Mouse (Mus musculus) midbrain, embryonic 13.5 days (tissue): ENCODE results near the gene Elmo1. TPM values are rescaled to one million over a fixed set of nuclear protein-coding genes. Genes with fewer than 3 reads are reported as not detected.

Source experiments
- ATAC-seq: fragments of 200-750 bp; cut with Nextera tagmentation; 2 replicates; pipeline ENCODE4 v1.8.0; 2017; ENCODE audit warnings: mild to moderate bottlenecking, moderate TSS enrichment, moderate library complexity
- H3K27ac ChIP-seq: fragments of 300-500 bp; sonication (generic); 2 replicates; pipeline ENCODE4 v1.5.1; 2015; ENCODE audit warnings: inconsistent platforms, mild to moderate bottlenecking, moderate library complexity
- H3K27me3 ChIP-seq: fragments of 300-500 bp; sonication (generic); 2 replicates; pipeline ENCODE4 v1.6.1; 2015; ENCODE audit warnings: mild to moderate bottlenecking, inconsistent platforms
- H3K36me3 ChIP-seq: fragments of 300-500 bp; sonication (generic); 2 replicates; pipeline ENCODE4 v1.6.1; 2015; ENCODE audit warnings: mild to moderate bottlenecking, inconsistent platforms
- H3K4me1 ChIP-seq: fragments of 300-500 bp; sonication (generic); replicated peaks from 2 replicates; pipeline ENCODE4 v1.6.1; 2015; ENCODE audit warnings: inconsistent platforms
- H3K4me2 ChIP-seq: fragments of 300-500 bp; sonication (generic); replicated peaks from 2 replicates; pipeline ENCODE4 v1.6.1; 2015; ENCODE audit warnings: moderate library complexity, mild to moderate bottlenecking, inconsistent platforms
- H3K4me3 ChIP-seq: fragments of 300-500 bp; sonication (generic); replicated peaks from 2 replicates; pipeline ENCODE4 v1.5.1; 2015; ENCODE audit warnings: mild to moderate bottlenecking, inconsistent platforms
- H3K9ac ChIP-seq: fragments of 300-500 bp; sonication (generic); replicated peaks from 2 replicates; pipeline ENCODE4 v1.6.1; 2015; ENCODE audit warnings: mild to moderate bottlenecking, inconsistent platforms
- H3K9me3 ChIP-seq: fragments of 300-500 bp; sonication (generic); 2 replicates; pipeline ENCODE4 v1.6.1; 2016; ENCODE audit warnings: mild to moderate bottlenecking, inconsistent platforms
- WGBS: fragments of 180-500 bp; shearing (Covaris S2); methylation state at CpG from one replicate; pipeline ENCODE4 v1.1.7; 2015; 5-methylcytosine and 5-hydroxymethylcytosine counted together
- polyA plus RNA-seq: library from polyadenylated mRNA; unstranded; fragments of >200 nt; fragmentation: Nextera tagmentation; extraction: Ambion mirVana; gene quantifications from 2 replicates; pipeline ENCODE4 v1.2.1, GENCODE M21; 2015

The Elmo1 gene
- polyA plus RNA-seq, 1 experiment from 2014 or later, result 36.5 TPM

GRCm38 (mm10) chr13:20061031-20061430, 29.4 kb upstream of the Elmo1 start:
- Histone ChIP-seq H3K27ac (no peak overlapping the region), H3K4me2 (no peak overlapping the region), H3K36me3 (no peaks in the 10 kb centered on the region), H3K27me3 (no peaks in the 10 kb centered on the region), H3K4me3 (no peak overlapping the region), H3K4me1 (no peaks in the 10 kb centered on the region), H3K9ac (no peak overlapping the region), H3K9me3 (no peaks in the 10 kb centered on the region)
- no peak for ATAC-seq
- 76% methylated on average over 5 of the region's 5 CpGs for WGBS

- ATAC-seq, result no peak
- H3K36me3 ChIP-seq, result no peaks in the 10 kb centered on the region
- no peaks in the 10 kb centered on the region for H3K9me3 ChIP-seq
- H3K27me3 ChIP-seq, result no peaks in the 10 kb centered on the region
- no peak overlapping the region for H3K27ac ChIP-seq
- no peak overlapping the region for H3K4me2 ChIP-seq
- no peaks in the 10 kb centered on the region for H3K4me1 ChIP-seq
- 89% methylated on average over 5 of the region's 5 CpGs for whole genome bisulfite sequencing
- no peak overlapping the region for H3K9ac ChIP-seq
- no peak overlapping the region for H3K4me3 ChIP-seq
Observed at GRCm38 (mm10) chr13:20063331-20063730, 27.1 kb upstream of the Elmo1 start.

- no peaks in the 10 kb centered on the region for H3K27me3 ChIP-seq
- no peaks in the 10 kb centered on the region for H3K9me3 ChIP-seq
- no peaks in the 10 kb centered on the region for H3K36me3 ChIP-seq
- no peak overlapping the region for H3K9ac ChIP-seq
- ATAC-seq, result no peak
- H3K27ac ChIP-seq, result no peak overlapping the region
- H3K4me3 ChIP-seq, result no peak overlapping the region
- no peak overlapping the region for H3K4me2 ChIP-seq
- no peaks in the 10 kb centered on the region for H3K4me1 ChIP-seq
Observed at GRCm38 (mm10) chr13:20072043-20072442, 18.4 kb upstream of the Elmo1 start.

DNA sequence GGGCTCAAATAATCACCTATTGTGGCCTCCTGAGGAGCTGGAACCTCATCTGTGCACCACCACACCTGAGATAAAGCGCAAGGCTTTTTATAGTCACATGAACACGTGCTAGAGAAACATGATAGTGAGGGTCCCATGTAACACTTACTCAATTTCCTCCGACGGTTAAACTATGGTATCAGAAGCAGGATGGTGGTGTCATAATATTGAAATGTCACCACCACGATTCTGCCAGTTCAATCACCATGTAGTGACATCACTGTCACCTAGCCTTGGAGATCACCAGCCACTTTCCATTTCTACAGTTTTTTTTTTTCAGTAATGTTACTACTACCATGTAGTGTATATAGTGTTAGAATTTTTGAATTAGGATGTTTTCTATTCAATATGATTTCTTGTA, 17.4 kb upstream of the Elmo1 start:
- H3K36me3 ChIP-seq, result no peaks in the 10 kb centered on the region
- no peak for ATAC-seq
- 88% methylated on average over 5 of the region's 5 CpGs for WGBS

GRCm38 (mm10) chr13:20076521-20076920, 13.9 kb upstream of the Elmo1 start:
- no peak overlapping the region for H3K4me3 ChIP-seq
- H3K27me3 ChIP-seq, result no peaks in the 10 kb centered on the region
- no peaks in the 10 kb centered on the region for H3K4me1 ChIP-seq
- no peaks in the 10 kb centered on the region for H3K9me3 ChIP-seq
- no peaks in the 10 kb centered on the region for H3K36me3 ChIP-seq
- H3K9ac ChIP-seq, result no peak overlapping the region
- no peak overlapping the region for H3K27ac ChIP-seq
- WGBS, result 100% methylated on average over 1 of the region's 1 CpGs
- ATAC-seq, result no peak
- H3K4me2 ChIP-seq, result no peak overlapping the region

More for the DNA sequence above, 17.4 kb upstream of the Elmo1 start:
- H3K9me3 ChIP-seq, result no peaks in the 10 kb centered on the region
- H3K9ac ChIP-seq, result no peak overlapping the region
- no peak overlapping the region for H3K27ac ChIP-seq
- H3K4me3 ChIP-seq, result no peak overlapping the region
- H3K27me3 ChIP-seq, result no peaks in the 10 kb centered on the region
- no peaks in the 10 kb centered on the region for H3K4me1 ChIP-seq
- no peak overlapping the region for H3K4me2 ChIP-seq

DNA sequence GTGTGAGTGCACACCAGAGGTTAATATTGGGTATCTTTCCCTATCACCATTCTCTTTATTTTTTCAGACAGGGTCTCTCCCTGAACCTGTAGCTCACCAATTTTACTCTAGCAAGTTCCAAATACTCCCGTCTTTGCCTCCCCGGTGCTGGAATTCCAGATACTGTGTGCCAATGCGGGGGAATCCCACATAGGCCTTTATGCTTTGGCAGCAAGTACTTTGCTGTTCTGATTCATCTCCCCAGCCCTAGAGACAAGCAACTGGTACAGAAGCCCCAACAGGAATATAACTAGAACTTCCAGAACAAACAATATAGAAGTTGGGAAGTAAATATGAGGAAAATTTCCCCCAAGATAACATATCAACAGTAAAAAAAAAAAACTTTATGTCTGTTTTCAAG, 13.2 kb upstream of the Elmo1 start:
- ATAC-seq, result no peak
- Histone ChIP-seq H3K9ac (no peak overlapping the region), H3K4me2 (no peak overlapping the region), H3K27me3 (no peaks in the 10 kb centered on the region), H3K36me3 (no peaks in the 10 kb centered on the region), H3K4me1 (no peaks in the 10 kb centered on the region), H3K27ac (no peak overlapping the region), H3K4me3 (no peak overlapping the region), H3K9me3 (no peaks in the 10 kb centered on the region)
- WGBS, result 94% methylated on average over 3 of the region's 3 CpGs

GRCm38 (mm10) chr13:20090711-20091603, 561 bp downstream of the Elmo1 start:
- Histone ChIP-seq H3K27me3 (peaks cover 24% of the 10 kb centered on the region; the same call in 1 of the 2 replicates), H3K9me3 (no peaks in the 10 kb centered on the region; the same call in 1 of the 2 replicates), H3K36me3 (no peaks in the 10 kb centered on the region), H3K9ac (peak overlapping the region; percentile 78), H3K4me3 (peak overlapping the region; percentile 79), H3K4me1 (0 out of 2 replicates have a peak, but pooled peaks cover 6% of the 10 kb centered on the region), H3K4me2 (peak overlapping the region; percentile 97), H3K27ac (peak overlapping the region; percentile 76)
- peak; percentile 84 for ATAC-seq
- under 1% methylated on average over 82 of the region's 93 CpGs for WGBS

DNA sequence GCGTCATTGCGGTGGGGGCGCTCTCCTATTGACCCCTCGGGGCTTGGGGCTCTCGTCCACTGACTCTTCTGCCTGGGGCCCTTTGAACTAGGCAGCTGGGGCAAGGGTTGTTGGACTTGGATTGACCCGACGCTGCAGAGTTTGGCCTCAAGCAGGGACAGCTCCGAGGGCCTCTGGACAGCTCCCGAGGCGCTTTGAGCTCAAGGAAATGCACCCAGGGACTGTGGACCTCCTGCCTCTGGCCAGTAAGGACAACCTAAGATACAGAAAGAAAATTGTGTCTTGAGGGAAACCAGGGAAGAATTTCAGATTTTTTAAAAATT, 1.2 kb downstream of the Elmo1 start:
- Histone ChIP-seq H3K4me1 (0 out of 2 replicates have a peak, but pooled peaks cover 6% of the 10 kb centered on the region), H3K4me3 (peak overlapping the region; percentile 79), H3K27me3 (peaks cover 24% of the 10 kb centered on the region; the same call in 1 of the 2 replicates), H3K4me2 (peak overlapping the region; percentile 97), H3K9me3 (no peaks in the 10 kb centered on the region; the same call in 1 of the 2 replicates), H3K36me3 (no peaks in the 10 kb centered on the region), H3K27ac (no peak overlapping the region), H3K9ac (peak overlapping the region; percentile 78)
- 2% methylated on average over 10 of the region's 10 CpGs for WGBS
- ATAC-seq, result peak; percentile 28; the same call in 1 of the 2 replicates

DNA sequence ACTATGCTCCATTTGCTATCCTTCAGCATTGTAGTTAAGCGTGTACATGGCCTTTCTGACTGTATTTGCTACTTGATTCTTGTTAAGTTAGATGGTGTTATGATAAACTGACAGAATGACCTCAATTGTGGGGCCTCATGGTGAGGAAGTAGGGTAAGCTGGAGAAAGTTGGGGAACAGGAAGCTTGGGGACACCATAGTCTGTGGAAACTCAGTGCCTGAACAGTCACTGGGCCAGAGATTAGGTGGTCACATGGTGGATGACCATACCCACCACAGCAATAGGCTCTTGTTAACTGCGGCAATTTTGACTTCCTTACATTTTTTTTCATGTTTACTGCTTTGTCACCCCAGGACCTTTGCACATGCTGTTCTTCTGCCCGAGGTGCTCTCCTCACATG, 1.9 kb downstream of the Elmo1 start:
- no peaks in the 10 kb centered on the region for H3K36me3 ChIP-seq
- WGBS, result 84% methylated on average over 3 of the region's 3 CpGs
- 0 out of 2 replicates have a peak, but pooled peaks cover 6% of the 10 kb centered on the region for H3K4me1 ChIP-seq

DNA sequence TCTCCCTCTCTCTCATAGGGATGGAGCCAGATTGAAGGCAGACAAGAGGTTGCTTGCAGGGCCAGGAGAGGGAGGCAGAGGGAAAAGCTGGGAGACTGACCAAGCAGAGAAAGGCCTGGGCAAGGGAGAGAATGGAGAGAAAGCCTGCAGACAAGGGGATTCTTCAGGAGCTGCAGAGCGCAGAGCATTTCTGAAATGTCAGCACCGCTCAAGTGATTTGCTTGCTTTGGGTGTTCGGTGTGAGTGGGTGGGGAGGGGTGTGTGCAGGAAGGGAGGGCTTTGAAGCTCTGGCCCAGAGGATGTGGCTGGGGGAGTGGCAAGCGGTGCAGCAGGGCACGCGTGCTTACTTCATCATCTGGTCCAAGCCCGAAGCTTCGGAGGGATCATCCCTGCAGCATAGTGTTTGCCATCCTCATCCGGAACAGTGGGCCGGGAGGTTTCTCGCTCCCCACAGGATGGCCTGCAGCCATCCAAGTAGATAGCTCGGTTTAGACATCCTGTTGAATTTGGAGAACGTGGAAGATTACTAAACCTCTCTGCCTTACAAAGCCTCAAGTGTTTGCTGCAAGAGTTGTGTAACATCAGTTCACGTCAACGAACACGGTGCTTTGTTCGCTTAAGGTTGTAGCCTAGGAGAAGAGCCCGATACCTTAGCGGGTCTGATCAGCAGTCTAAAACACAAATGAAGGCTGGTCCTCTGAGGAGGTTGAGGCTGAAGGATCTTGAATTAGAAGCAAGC, 3.1 kb downstream of the Elmo1 start:
- H3K4me3 ChIP-seq, result no peak overlapping the region
- H3K27ac ChIP-seq, result no peak overlapping the region
- ATAC-seq, result no peak
- H3K9ac ChIP-seq, result no peak overlapping the region
- peaks cover 20% of the 10 kb centered on the region; the same call in 1 of the 2 replicates for H3K27me3 ChIP-seq
- no peaks in the 10 kb centered on the region for H3K36me3 ChIP-seq
- WGBS, result 68% methylated on average over 19 of the region's 19 CpGs
- 0 out of 2 replicates have a peak, but pooled peaks cover 6% of the 10 kb centered on the region for H3K4me1 ChIP-seq
- H3K4me2 ChIP-seq, result no peak overlapping the region
- H3K9me3 ChIP-seq, result no peaks in the 10 kb centered on the region

More for the DNA sequence above, 1.9 kb downstream of the Elmo1 start:
- H3K9ac ChIP-seq, result no peak overlapping the region
- peaks cover 24% of the 10 kb centered on the region; the same call in 1 of the 2 replicates for H3K27me3 ChIP-seq
- H3K27ac ChIP-seq, result no peak overlapping the region
- no peaks in the 10 kb centered on the region; the same call in 1 of the 2 replicates for H3K9me3 ChIP-seq
- H3K4me2 ChIP-seq, result no peak overlapping the region
- H3K4me3 ChIP-seq, result no peak overlapping the region
- ATAC-seq, result no peak

DNA sequence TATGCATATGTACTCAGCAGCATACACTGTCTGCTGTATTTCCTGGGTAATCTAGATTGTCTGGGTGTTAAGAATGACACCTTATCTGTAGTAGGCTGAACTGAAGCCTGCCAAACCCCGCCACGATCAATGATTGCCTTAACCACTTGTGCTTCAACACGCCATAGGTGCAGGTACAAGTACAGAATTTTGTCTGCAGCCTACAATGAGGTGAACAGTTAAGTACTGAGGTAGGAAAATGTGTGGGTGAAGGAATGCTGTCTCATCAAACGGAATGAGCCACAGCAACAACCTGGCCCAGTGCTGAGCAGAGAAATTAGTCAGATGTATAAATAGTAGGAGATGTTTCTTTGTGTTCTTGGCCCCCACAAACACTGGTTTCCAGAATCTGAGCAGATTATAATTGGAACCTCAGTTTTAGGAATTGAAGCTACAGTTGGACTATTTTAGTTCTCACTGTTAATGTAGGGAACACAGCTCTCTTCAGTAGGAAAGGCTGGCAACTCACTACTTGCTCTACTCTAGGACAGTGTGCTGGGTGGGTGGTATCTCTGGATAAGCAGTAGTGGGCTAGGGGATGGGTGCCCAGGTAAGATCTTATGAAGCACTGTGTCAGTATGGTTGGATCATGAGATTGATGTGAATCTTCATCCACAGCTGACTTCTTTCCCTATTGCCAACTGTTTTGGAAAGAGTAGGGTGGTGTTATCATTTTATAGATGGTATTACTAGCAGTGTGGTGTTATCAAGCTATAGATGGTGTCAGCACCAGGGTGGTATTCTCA, 4.7 kb downstream of the Elmo1 start:
- Histone ChIP-seq H3K27me3 (0 out of 2 replicates have a peak, but pooled peaks cover 14% of the 10 kb centered on the region), H3K9ac (no peak overlapping the region), H3K4me1 (0 out of 2 replicates have a peak, but pooled peaks cover 2% of the 10 kb centered on the region), H3K9me3 (no peaks in the 10 kb centered on the region), H3K36me3 (no peaks in the 10 kb centered on the region), H3K4me2 (no peak overlapping the region), H3K27ac (no peak overlapping the region), H3K4me3 (no peak overlapping the region)
- ATAC-seq, result no peak
- 92% methylated on average over 4 of the region's 4 CpGs for WGBS
